Mouse (Mus musculus): ENCODE data around the gene Slc25a53. TPM values are rescaled to one million over a fixed set of nuclear protein-coding genes. Genes with fewer than 3 reads are reported as not detected.
A peak's percentile ranks its signal among the peaks of the same experiment; 100 is the strongest.

The Slc25a53 gene
- polyA plus RNA-seq (2014; fragmentation: Nextera tagmentation; extraction: Ambion mirVana): 12.7 TPM in 2 replicates

DNA sequence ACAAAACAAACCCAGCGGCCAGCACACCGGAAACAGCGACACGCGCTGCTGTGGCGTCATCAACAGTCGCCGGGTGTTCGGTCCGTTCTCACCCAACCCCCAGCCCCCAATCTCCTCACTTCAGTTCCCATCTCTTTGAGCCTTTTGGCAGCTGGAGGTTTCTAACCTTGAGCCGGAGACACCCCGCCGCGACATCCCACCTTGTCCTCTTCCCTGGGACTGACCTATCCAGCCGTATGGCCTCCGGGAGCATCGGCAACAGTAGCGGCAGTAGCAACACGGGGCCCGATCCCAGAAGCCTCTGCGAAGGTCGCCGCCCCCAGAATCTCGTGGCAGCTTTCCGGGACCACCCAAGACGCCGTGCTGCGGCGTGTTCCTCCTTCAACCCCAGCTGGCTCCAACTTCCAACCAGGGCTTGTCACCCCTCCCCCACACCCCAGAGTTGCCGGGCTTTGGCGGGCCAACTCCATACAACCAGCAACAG is at the start of gene Slc25a53:
Gene Slc25a53 (minus strand): TSS at position 303 of the 484 bp plus-strand sequence.
- DNase-seq (ENCODE audit: low spot score): peak; percentile 90
- H3K4me2 ChIP-seq (ENCODE audit: low read depth, severe bottlenecking): peak within 1 kb of the TSS; percentile 47

DNA sequence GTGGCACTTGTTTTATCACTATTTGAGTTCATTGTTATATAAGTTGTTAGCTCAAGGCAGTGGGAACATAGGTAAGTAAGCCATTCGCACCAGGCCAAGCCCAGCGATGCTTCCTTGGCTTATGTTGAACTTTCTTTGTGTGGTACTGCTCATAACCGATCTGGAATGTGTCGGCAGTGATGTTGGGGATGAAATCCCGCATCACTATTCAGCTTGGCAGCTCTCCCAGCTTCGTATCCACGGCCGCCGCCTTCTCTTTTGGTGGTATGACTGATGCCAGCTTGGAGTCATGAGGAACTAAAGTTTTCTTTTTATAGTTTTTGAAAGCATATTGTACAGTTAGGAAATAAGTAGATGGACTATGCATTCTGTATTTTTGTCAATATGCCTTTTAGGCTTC is 25.1 kb upstream of the Slc25a53 start:
- no peaks in the 10 kb centered on the region for H3K27me3 ChIP-seq (ENCODE audit: control insufficient read depth, insufficient read depth, low read length)
- H3K4me1 ChIP-seq (ENCODE audit: control insufficient read depth, insufficient read depth, low read length): no peaks in the 10 kb centered on the region
- H3K9me3 ChIP-seq (ENCODE audit: control insufficient read depth, low read length): no peaks in the 10 kb centered on the region
- no peak for ATAC-seq (ENCODE audit: insufficient number of reproducible peaks, low FRiP score, low TSS enrichment, low read depth)
- no peak overlapping the region for H3K9ac ChIP-seq (ENCODE audit: low read length)
- 88% methylated on average over 9 of the region's 9 CpGs for WGBS
- DNase-seq (ENCODE audit: low spot score): no peak
- no peak overlapping the region for H3K27ac ChIP-seq (replicated peaks; ENCODE audit: low read depth, low read length)
- no peaks in the 10 kb centered on the region for H3K36me3 ChIP-seq (ENCODE audit: control insufficient read depth, insufficient read depth, low read length)
- no peak overlapping the region for H3K4me2 ChIP-seq (ENCODE audit: low read depth, severe bottlenecking)
- H3K4me3 ChIP-seq (ENCODE audit: low read depth, low read length): no peak overlapping the region

More for the DNA sequence above, at the start of gene Slc25a53:
- Histone ChIP-seq H3K4me3 (ENCODE audit: low read depth, low read length) (peak within 1 kb of the TSS; percentile 47), H3K4me1 (ENCODE audit: control insufficient read depth, insufficient read depth, low read length) (no peaks in the 10 kb centered on the region), H3K9me3 (ENCODE audit: control insufficient read depth, low read length) (no peaks in the 10 kb centered on the region), H3K27me3 (ENCODE audit: control insufficient read depth, insufficient read depth, low read length) (no peaks in the 10 kb centered on the region), H3K9ac (ENCODE audit: low read length) (peak within 1 kb of the TSS; percentile 66), H3K36me3 (ENCODE audit: control insufficient read depth, insufficient read depth, low read length) (no peaks in the 10 kb centered on the region), H3K27ac (replicated peaks; ENCODE audit: low read depth, low read length) (peak within 1 kb of the TSS; percentile 65; the same call in 1 of the 2 replicates)
- peak; percentile 93 for ATAC-seq (ENCODE audit: insufficient number of reproducible peaks, low FRiP score, low TSS enrichment, low read depth)
- 17% methylated on average over 31 of the region's 31 CpGs for WGBS

DNA sequence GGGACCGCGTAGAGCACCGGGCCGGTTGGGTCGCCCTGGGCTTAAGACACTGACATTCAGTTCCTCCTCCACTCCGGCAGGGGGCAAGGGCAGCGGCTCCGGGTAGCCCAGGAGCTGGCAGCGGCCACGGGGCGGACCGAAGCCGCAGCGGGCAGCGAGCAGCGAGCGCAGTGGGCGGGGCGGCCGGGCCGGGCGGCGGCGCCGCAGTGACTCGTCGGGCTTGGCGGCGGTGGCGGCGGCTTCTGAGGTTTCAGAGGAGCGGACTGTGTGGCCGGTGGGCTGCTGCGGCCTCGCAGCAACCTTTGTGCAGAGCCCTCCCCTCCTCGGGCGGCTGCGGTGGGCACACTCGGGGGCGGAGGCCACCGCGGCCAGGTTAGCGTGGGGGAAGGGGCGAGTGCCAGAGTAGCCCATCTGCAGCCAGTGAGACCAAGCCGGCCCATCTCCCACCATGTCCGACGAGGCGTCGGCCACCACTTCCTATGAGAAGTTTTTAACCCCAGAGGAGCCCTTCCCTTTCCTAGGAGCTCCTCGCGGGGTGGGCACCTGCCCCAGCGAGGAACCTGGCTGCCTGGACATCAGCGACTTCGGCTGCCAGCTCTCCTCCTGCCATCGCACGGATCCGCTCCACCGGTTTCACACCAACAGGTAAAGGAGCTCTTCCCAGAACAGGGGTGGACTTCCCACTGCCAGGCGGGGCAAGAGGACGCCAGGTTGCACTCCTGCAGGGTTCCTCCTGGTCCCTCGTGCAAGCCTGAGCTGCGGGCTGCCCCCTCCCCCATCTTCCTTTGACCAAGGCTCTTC is 11.5 kb upstream of the Slc25a53 start, which contains the start of gene Fam199x:
Gene Fam199x (plus strand): TSS at position 170 of the 801 bp plus-strand sequence.
- 16% methylated on average over 55 of the region's 62 CpGs for WGBS
- H3K4me1 ChIP-seq (ENCODE audit: control insufficient read depth, insufficient read depth, low read length): no peaks in the 10 kb centered on the region
- H3K4me3 ChIP-seq (ENCODE audit: low read depth, low read length): peak within 1 kb of the TSS; percentile 59
- ATAC-seq (ENCODE audit: insufficient number of reproducible peaks, low FRiP score, low TSS enrichment, low read depth) (peak; percentile 94), DNase-seq (ENCODE audit: low spot score) (peak; percentile 80)
- H3K4me2 ChIP-seq (ENCODE audit: low read depth, severe bottlenecking): peak within 1 kb of the TSS; percentile 43
- H3K27me3 ChIP-seq (ENCODE audit: control insufficient read depth, insufficient read depth, low read length): peaks cover 6% of the 10 kb centered on the region; the same call in 1 of the 2 replicates
- H3K36me3 ChIP-seq (ENCODE audit: control insufficient read depth, insufficient read depth, low read length): no peaks in the 10 kb centered on the region
- H3K27ac ChIP-seq (replicated peaks; ENCODE audit: low read depth, low read length): 0 out of 2 replicates have a peak within 1 kb of the TSS, but pooled peaks have one; percentile 21
- H3K9me3 ChIP-seq (ENCODE audit: control insufficient read depth, low read length): no peaks in the 10 kb centered on the region
- peak within 1 kb of the TSS; percentile 64 for H3K9ac ChIP-seq (ENCODE audit: low read length)

DNA sequence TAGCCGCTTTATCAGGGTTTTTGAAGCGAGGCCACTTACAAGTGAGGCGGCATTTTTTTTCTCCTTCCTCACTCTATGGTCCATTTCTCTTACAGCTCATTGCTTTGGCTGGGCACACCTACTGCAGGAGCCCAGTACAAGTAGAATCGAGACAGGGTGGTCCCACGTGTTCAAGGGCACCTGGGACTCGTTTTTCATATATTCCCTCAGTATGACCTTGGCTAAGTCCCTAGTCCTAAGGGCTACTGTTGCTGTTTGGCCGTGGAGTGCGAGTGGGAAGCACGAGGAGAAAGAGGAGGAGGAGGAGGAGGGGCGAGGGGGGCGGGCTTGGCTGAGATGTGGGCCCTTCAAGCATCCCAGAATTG is 10.9 kb upstream of the Slc25a53 start:
- no peaks in the 10 kb centered on the region for H3K4me1 ChIP-seq (ENCODE audit: control insufficient read depth, insufficient read depth, low read length)
- peaks cover 6% of the 10 kb centered on the region; the same call in 1 of the 2 replicates for H3K27me3 ChIP-seq (ENCODE audit: control insufficient read depth, insufficient read depth, low read length)
- no peak overlapping the region for H3K27ac ChIP-seq (replicated peaks; ENCODE audit: low read depth, low read length)
- no peaks in the 10 kb centered on the region for H3K9me3 ChIP-seq (ENCODE audit: control insufficient read depth, low read length)
- peak overlapping the region; percentile 43 for H3K4me2 ChIP-seq (ENCODE audit: low read depth, severe bottlenecking)
- 19% methylated on average over 9 of the region's 11 CpGs for WGBS
- H3K36me3 ChIP-seq (ENCODE audit: control insufficient read depth, insufficient read depth, low read length): no peaks in the 10 kb centered on the region
- DNase-seq (ENCODE audit: low spot score) (no peak), ATAC-seq (ENCODE audit: insufficient number of reproducible peaks, low FRiP score, low TSS enrichment, low read depth) (no peak)
- peak overlapping the region; percentile 59 for H3K4me3 ChIP-seq (ENCODE audit: low read depth, low read length)
- peak overlapping the region; percentile 32 for H3K9ac ChIP-seq (ENCODE audit: low read length)

DNA sequence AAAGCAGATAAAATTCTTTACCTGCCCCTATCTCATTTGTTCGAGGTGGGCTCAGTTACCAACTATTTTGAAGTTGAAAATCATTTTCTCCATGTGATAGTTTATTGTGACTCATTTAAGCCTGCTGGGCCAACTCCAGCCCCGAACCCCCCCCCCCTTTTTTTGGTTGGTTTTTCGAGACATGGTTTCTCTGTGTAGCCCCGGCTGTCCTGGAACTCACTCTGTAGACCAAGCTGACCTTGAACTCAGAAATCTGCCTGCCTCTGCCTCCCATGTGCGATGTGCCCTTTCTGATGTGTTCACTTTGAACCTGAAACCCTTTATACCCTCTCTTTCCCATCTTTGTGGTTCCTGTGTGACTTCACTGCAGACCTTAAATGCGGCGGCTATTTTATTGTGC is 400 bp upstream of the Slc25a53 start:
- Histone ChIP-seq H3K4me3 (ENCODE audit: low read depth, low read length) (peak overlapping the region; percentile 47), H3K27me3 (ENCODE audit: control insufficient read depth, insufficient read depth, low read length) (no peaks in the 10 kb centered on the region), H3K9ac (ENCODE audit: low read length) (peak overlapping the region; percentile 66; the same call in 1 of the 2 replicates), H3K27ac (replicated peaks; ENCODE audit: low read depth, low read length) (no peak overlapping the region; the same call in 1 of the 2 replicates), H3K36me3 (ENCODE audit: control insufficient read depth, insufficient read depth, low read length) (no peaks in the 10 kb centered on the region), H3K4me1 (ENCODE audit: control insufficient read depth, insufficient read depth, low read length) (no peaks in the 10 kb centered on the region), H3K9me3 (ENCODE audit: control insufficient read depth, low read length) (no peaks in the 10 kb centered on the region), H3K4me2 (ENCODE audit: low read depth, severe bottlenecking) (no peak overlapping the region)
- ATAC-seq (ENCODE audit: insufficient number of reproducible peaks, low FRiP score, low TSS enrichment, low read depth) (no peak; the same call in 1 of the 2 replicates), DNase-seq (ENCODE audit: low spot score) (no peak)
- 32% methylated on average over 7 of the region's 7 CpGs for WGBS

DNA sequence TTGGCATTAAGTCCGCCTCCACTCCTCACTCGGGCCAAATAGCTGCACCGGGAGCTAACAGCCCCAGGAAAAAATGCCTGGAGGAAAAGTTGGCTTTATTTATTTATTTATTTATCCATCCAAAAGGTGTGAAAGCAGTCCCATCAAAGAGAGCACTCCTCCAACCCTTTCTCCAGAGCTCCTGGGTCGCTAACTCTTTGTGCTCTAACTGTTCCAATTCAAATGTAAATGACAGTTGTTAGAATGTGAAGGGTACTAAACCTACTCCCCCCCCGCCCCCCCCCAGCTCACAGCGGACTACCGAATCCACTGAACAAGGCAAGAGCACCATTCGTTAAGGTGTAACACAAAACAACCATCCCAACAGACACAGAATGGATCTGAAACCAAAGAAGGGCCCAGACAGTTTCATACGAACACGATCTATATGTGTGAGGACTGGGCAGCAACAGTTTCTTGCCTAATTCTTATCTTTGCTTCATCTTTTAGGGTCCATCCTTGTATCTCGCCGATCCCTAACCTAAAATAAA is 567 bp downstream of the Slc25a53 start:
- Histone ChIP-seq H3K4me3 (ENCODE audit: low read depth, low read length) (peak overlapping the region; percentile 47), H3K27ac (replicated peaks; ENCODE audit: low read depth, low read length) (no peak overlapping the region), H3K4me2 (ENCODE audit: low read depth, severe bottlenecking) (peak overlapping the region; percentile 47), H3K9ac (ENCODE audit: low read length) (peak overlapping the region; percentile 30; the same call in 1 of the 2 replicates), H3K36me3 (ENCODE audit: control insufficient read depth, insufficient read depth, low read length) (no peaks in the 10 kb centered on the region), H3K27me3 (ENCODE audit: control insufficient read depth, insufficient read depth, low read length) (no peaks in the 10 kb centered on the region), H3K4me1 (ENCODE audit: control insufficient read depth, insufficient read depth, low read length) (no peaks in the 10 kb centered on the region), H3K9me3 (ENCODE audit: control insufficient read depth, low read length) (no peaks in the 10 kb centered on the region)
- ATAC-seq (ENCODE audit: insufficient number of reproducible peaks, low FRiP score, low TSS enrichment, low read depth): no peak
- DNase-seq (ENCODE audit: low spot score): no peak
- 22% methylated on average over 12 of the region's 12 CpGs for WGBS

DNA sequence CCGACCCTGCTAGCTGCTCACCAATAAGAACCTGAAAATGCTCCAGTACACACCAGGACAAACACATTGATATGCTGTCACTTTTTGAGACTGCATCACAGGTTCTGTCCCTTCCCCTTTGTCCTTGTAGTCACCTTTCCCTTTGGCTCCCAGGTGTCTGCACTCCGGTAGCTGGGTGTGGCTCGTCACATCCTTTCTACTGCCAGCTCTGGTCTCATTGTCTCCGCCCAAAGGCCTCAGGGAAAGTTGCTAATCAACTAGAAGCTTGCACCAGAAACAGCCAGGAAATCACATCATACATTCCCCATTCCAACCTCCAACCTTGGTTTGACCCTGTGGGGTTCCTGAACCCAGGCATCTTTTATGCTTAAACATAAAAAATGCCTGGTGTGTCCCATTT is 3.8 kb downstream of the Slc25a53 start:
- no peak overlapping the region for H3K9ac ChIP-seq (ENCODE audit: low read length)
- no peak for DNase-seq (ENCODE audit: low spot score)
- no peaks in the 10 kb centered on the region for H3K27me3 ChIP-seq (ENCODE audit: control insufficient read depth, insufficient read depth, low read length)
- no peak overlapping the region for H3K4me2 ChIP-seq (ENCODE audit: low read depth, severe bottlenecking)
- H3K27ac ChIP-seq (replicated peaks; ENCODE audit: low read depth, low read length): no peak overlapping the region
- WGBS: 67% methylated on average over 4 of the region's 4 CpGs
- H3K4me1 ChIP-seq (ENCODE audit: control insufficient read depth, insufficient read depth, low read length): no peaks in the 10 kb centered on the region
- H3K4me3 ChIP-seq (ENCODE audit: low read depth, low read length): no peak overlapping the region
- no peaks in the 10 kb centered on the region for H3K36me3 ChIP-seq (ENCODE audit: control insufficient read depth, insufficient read depth, low read length)
- ATAC-seq (ENCODE audit: insufficient number of reproducible peaks, low FRiP score, low TSS enrichment, low read depth): no peak
- H3K9me3 ChIP-seq (ENCODE audit: control insufficient read depth, low read length): no peaks in the 10 kb centered on the region

DNA sequence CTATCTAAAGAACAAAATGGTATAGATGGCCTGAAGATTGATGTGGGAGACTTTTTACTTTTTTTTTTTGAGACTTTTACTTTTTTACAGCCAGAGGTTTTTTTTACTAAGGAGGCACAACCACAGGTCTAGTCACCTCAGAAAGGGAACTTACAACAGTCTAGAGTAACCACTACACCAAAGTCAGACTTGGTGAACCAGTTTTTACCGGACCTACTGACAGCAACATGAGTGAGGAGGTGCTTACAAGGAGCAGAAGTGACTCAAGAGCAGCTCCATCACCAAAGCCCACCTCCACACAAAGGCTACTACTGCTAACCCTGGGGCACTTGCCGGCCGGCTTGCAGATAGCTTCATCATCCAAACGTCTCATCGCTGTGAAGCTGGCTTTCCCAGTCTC is 6.4 kb downstream of the Slc25a53 start:
- Histone ChIP-seq H3K4me3 (ENCODE audit: low read depth, low read length) (no peak overlapping the region), H3K36me3 (ENCODE audit: control insufficient read depth, insufficient read depth, low read length) (no peaks in the 10 kb centered on the region), H3K4me2 (ENCODE audit: low read depth, severe bottlenecking) (no peak overlapping the region), H3K27ac (replicated peaks; ENCODE audit: low read depth, low read length) (no peak overlapping the region), H3K27me3 (ENCODE audit: control insufficient read depth, insufficient read depth, low read length) (no peaks in the 10 kb centered on the region), H3K9me3 (ENCODE audit: control insufficient read depth, low read length) (no peaks in the 10 kb centered on the region), H3K9ac (ENCODE audit: low read length) (no peak overlapping the region), H3K4me1 (ENCODE audit: control insufficient read depth, insufficient read depth, low read length) (no peaks in the 10 kb centered on the region)
- DNase-seq (ENCODE audit: low spot score) (no peak), ATAC-seq (ENCODE audit: insufficient number of reproducible peaks, low FRiP score, low TSS enrichment, low read depth) (no peak)
- 94% methylated on average over 5 of the region's 5 CpGs for WGBS

All from limb, embryonic 11.5 days (tissue).